Mouse (Mus musculus) cerebral cortex, adult 2 months (tissue): Measurements from ENCODE around the gene Krtap5-3.

Experiments
- WGBS: fragments of 180-500 bp; shearing (Covaris S2); methylation state at CpG from one replicate; pipeline ENCODE4 v1.1.7; 2018; 5-methylcytosine and 5-hydroxymethylcytosine counted together

The Krtap5-3 gene

GRCm38 (mm10) chr7:142201064-142201463 is at the start of gene Krtap5-3:
Gene Krtap5-3 (plus strand): TSS chr7:142201364.
- 87% methylated on average over 1 of the region's 1 CpGs for WGBS

DNA sequence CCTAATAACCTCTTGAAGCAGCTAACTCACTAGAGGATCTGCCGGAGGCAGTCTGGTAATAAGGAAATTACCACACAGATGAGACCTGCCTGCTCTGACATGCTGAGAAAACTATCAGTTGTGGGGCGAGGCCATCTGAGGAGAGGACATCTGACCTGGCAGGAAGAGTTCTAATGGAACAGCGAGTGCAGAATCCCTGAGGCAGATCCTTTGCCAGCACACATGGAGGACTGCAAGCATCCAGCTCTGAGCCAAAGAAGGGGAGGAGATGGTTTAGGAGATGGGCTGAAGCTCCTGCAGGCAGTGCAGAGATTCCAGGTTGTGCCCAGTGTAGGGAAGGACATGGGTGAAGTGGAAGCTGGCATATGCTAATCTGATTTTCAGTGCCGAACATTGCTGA is 49.0 kb upstream of the Krtap5-3 start:
- 84% methylated on average over 4 of the region's 4 CpGs for WGBS

- WGBS, result 43% methylated on average over 1 of the region's 1 CpGs
Observed at GRCm38 (mm10) chr7:142155308-142155707, 45.9 kb upstream of the Krtap5-3 start.

DNA sequence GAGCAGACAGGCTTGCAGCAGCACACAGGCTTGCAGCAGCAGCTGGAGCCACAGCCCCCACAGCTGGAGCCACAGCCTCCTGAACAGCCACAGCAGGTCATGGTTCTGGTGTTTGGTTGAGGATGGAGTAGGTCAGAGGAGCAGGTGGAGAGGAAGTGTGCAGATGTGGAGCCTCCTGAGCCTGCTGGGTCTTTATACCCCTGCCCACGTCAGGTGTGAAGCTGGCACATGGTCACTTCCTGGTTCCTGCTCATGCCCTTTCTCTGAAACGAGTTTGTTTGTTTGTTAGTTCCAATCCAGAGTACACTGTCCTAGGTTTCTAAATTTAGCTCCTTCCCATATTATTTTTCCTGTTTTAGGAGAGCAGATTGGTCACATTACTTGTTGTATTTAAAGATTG is 44.2 kb upstream of the Krtap5-3 start, which contains the start of gene Gm29735:
Gene Gm29735, minus strand, starts transcription at position 101 of the 400 bp plus-strand sequence.
- WGBS, result 42% methylated on average over 2 of the region's 2 CpGs

- WGBS, result 85% methylated on average over 3 of the region's 3 CpGs
Observed at GRCm38 (mm10) chr7:142159366-142159765, 41.8 kb upstream of the Krtap5-3 start.

GRCm38 (mm10) chr7:142165639-142166038 is 35.5 kb upstream of the Krtap5-3 start, which contains the start of gene Gm4553:
Gene Gm4553 (minus strand): TSS chr7:142165739.

DNA sequence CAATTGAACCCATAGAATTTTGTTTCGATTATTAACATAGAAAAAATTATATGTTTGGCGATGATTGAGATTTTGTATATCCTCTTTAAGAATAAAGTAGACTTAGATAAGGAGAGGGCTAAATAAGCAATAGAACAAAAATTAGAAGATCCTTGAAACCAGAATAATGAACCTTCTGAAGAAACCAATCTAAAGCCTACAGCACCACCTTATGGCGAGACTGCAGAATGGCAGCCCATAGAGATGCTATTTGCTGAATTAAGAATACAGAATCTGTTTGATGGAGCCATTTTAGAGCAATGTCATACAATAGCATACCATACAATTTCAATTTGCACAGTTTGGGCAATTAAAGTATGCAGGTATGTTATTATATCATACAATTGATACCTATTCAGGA is 31.3 kb upstream of the Krtap5-3 start:
- WGBS, result 53% methylated on average over 3 of the region's 3 CpGs

DNA sequence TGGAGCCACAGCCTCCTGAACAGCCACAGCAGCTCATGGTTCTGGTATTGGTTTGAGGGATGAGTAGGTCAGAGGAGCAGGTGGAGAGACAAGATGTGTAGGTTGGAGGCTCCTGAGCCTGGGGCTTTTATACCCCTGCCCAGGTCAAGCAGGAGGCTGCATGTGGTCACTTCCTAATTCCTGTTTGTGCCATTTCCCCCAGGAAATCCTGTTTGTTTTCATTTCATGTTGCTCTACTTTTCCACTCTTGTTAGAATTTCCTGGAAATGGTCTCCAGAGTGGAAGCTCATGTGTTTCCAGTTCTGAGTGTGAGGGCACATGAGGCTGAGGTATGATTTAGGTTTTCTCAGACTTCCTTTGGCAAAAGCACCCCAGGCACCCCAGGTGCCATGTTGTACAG is 25.3 kb upstream of the Krtap5-3 start, which contains the start of gene Krtap5-2:
Gene Krtap5-2, minus strand, starts transcription at position 101 of the 400 bp plus-strand sequence.

GRCm38 (mm10) chr7:142178685-142179084 is 22.5 kb upstream of the Krtap5-3 start:
- WGBS, result 73% methylated on average over 1 of the region's 1 CpGs

- 41% methylated on average over 1 of the region's 1 CpGs for WGBS
Observed at GRCm38 (mm10) chr7:142181021-142181420, 20.1 kb upstream of the Krtap5-3 start.

DNA sequence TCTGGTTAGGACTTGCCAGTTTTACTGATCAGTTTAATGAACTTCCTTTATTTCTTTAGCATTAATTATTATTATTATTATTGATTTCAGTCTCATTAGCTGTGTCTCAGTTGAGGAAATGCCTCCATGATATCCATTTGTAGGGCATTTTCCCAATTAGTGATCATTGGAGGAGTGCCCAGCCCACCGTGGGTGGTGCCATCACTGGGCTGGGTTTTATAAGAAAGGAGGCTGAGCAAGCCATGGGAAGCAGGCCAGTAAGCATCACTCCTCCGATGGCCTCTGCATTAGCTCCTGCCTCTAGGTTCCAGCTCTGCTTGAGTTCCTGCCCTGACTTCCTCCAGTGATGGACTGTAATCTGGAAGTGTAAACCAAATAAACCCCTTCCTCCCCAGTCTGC is 13.0 kb upstream of the Krtap5-3 start:
- 36% methylated on average over 2 of the region's 2 CpGs for WGBS

DNA sequence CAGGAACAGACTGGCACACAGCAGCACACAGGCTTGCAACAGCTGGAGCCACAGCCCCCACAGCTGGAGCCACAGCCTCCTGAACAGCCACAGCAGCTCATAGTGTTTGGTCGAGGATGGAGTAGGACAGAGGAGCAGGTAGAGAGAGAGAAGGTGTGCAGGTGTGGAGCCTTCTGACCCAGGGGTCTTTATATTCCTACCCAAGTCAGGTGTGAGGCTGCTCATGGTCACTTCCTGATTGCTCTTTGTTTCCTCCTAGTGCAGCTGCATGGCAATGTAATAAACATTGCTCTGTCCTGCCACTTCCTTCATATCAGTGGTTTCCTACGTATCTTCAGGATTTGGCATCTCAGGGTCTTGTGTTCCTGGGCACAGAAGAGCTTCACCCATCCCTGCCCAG is 10.9 kb upstream of the Krtap5-3 start, which contains the start of gene Gm10153:
Gene Gm10153, minus strand, starts transcription at position 101 of the 400 bp plus-strand sequence.
- WGBS, result 49% methylated on average over 2 of the region's 2 CpGs

DNA sequence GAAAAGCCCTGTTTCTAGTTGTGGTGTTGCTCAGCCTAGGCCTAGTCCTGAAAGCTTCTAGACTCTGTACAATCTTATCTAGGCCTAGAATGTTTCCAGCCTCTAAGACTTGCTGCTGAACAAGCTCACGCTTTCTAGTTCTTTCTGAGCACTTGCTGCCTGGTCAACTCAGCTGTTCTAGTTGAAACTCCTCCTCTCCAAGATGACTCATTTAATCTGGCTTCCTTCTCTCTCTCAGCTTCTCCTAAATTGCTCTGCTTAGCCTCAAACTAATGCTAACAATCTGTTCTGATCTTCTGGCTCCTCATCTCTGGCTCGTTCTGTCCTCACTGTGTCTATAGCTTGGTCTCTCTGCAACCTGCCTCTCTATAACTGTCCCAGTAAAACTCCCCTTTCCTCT is 2.4 kb upstream of the Krtap5-3 start:
- WGBS, result 55% methylated on average over 2 of the region's 2 CpGs

DNA sequence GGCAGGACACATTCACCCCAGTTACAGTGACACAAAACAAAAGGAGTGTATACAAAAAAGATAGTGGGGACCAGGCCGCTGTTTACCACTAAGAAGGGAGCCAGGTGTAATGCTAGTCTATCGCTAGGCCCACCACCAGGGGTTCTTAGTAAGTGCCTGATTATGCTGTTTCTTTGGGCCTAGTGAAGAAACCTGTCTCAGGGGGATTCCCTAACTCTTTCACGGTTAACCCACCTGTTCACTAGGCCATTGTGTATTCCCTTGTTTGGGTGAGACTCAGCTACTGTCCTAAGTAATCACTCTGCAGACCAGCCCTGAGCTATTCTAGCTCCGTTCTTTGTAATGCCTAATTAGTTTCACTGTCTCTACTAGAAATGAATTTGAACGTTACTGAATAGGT is 5.7 kb downstream of the Krtap5-3 start:
- WGBS, result 83% methylated on average over 5 of the region's 5 CpGs

GRCm38 (mm10) chr7:142211559-142211958 is 10.4 kb downstream of the Krtap5-3 start, which contains the start of gene Gm7579:
Gene Gm7579 (plus strand): TSS chr7:142211859.
- WGBS, result 61% methylated on average over 1 of the region's 1 CpGs

DNA sequence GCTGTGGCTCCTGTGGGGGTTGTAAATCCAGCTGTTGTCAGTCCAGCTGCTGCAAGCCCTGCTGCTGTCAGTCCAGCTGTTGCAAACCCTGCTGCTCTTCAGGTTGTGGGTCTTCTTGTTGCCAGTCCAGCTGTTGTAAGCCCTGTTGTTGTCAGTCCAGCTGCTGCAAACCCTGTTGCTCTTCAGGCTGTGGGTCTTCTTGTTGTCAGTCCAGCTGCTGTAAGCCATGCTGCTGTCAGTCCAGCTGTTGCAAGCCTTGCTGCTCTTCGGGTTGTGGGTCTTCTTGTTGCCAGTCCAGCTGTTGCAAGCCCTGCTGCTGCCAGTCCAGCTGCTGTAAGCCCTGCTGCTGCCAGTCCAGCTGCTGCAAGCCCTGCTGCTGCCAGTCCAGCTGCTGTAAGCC is 11.0 kb downstream of the Krtap5-3 start:
- 48% methylated on average over 1 of the region's 1 CpGs for WGBS

- 68% methylated on average over 2 of the region's 2 CpGs for WGBS
Observed at GRCm38 (mm10) chr7:142224518-142224917, 23.4 kb downstream of the Krtap5-3 start.

DNA sequence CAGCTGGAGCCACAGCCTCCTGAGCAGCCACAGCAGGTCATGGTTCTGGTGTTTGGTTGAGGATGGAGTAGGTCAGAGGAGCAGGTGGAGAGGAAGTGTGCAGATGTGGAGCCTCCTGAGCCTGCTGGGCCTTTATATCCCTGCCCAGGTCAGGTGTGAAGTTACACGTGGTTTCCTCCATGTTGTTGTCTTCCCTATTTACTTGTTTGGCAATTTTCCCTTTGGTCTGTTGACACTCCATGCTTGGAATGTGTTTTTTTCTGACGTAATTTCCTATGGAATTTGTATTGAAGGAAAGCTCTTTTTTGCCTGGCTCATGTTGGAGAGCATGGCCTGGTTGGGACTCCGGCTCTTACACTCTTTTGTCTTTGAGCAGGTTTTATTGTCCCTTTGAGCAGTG is 28.7 kb downstream of the Krtap5-3 start, which contains the start of gene Krtap5-5:
Gene Krtap5-5, minus strand, starts transcription at position 101 of the 400 bp plus-strand sequence.
- 60% methylated on average over 3 of the region's 3 CpGs for WGBS

GRCm38 (mm10) chr7:142231540-142231939 is 30.4 kb downstream of the Krtap5-3 start:
- 67% methylated on average over 1 of the region's 1 CpGs for WGBS

DNA sequence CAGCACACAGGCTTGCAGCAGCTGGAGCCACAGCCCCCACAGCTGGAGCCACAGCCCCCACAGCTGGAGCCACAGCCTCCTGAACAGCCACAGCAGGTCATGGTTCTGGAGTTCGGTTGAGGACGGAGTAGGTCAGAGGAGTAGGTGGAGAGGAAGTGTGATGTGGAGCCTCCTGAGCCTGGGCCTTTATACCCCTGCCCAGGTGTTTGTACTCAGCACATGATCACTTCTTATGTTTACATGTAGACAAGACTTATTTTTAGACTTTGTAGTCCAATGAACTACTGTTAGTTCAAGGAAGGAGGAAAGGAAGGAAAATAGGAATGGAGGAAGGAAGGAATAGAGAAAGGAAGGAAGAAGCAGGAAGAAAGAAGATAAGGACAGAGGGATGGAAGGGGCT is 39.8 kb downstream of the Krtap5-3 start, which contains the start of gene Gm40460:
Gene Gm40460, minus strand, starts transcription at position 101 of the 400 bp plus-strand sequence.
- WGBS, result 70% methylated on average over 2 of the region's 2 CpGs

DNA sequence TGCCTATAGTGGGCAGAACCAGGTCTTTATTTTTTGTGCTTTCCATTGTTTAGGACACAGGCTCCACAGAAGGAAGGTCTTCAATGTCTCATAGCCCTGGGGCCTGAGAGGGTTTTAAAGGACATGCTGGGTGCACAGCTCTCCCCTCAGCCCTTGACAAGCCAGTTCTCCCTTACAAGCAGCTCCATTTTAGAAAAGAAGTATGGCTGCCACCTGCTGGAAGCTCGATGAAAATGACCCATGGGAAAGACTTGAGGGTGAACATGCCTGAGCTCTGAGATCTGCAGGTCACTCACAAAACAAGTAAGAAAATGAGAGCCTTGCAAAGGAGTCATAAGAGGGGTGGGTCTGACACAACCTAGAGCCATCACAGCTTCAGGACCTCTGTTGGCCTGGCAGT is 48.7 kb downstream of the Krtap5-3 start:
- 5% methylated on average over 1 of the region's 1 CpGs for WGBS
